Mouse (Mus musculus): ENCODE data around the gene Pcnx2. TPM values are rescaled to one million over a fixed set of nuclear protein-coding genes. Genes with fewer than 3 reads are reported as not detected.

Pcnx2 gene
- polyA plus RNA-seq, 1 experiment from 2014 or later: 0.21 TPM

DNA sequence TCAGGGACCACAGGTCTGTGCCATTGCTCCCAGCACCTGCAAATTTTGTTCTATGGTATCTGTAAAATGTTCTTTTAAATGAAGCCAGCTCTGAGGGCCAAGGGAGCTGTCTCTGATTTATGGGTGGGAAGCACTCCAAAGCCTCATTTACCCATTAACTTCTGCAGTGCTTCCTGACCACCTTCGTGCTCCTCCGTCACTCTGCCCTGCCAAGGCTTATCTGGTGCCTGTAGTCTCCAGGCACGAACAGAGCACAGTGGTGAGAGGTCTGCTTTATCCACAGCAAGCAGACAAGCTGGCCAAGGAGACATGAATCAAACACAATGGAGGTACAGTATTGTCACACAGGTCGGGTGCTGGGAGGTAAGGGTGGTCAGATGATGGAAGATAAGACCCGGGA, 44.8 kb downstream of the Pcnx2 start:
- H3K4me1 ChIP-seq (replicated peaks; ENCODE audit: control insufficient read depth, insufficient read depth, low read length): no peaks in the 10 kb centered on the region; the same call in 1 of the 2 replicates
- H3K9me3 ChIP-seq (ENCODE audit: control insufficient read depth, low read length): no peaks in the 10 kb centered on the region
- no peak overlapping the region for H3K4me2 ChIP-seq (ENCODE audit: low read depth, low read length)
- 23% methylated on average over 5 of the region's 5 CpGs for WGBS
- no peaks in the 10 kb centered on the region for H3K36me3 ChIP-seq (ENCODE audit: control insufficient read depth, insufficient read depth, low read length)
- ATAC-seq (ENCODE audit: low read depth): no peak
- H3K9ac ChIP-seq (ENCODE audit: low read length): no peak overlapping the region
- H3K27me3 ChIP-seq (ENCODE audit: control insufficient read depth, insufficient read depth, low read depth, low read length): no peaks in the 10 kb centered on the region
- no peak overlapping the region for H3K27ac ChIP-seq (ENCODE audit: low read length)
- H3K4me3 ChIP-seq (ENCODE audit: low read length): no peak overlapping the region

DNA sequence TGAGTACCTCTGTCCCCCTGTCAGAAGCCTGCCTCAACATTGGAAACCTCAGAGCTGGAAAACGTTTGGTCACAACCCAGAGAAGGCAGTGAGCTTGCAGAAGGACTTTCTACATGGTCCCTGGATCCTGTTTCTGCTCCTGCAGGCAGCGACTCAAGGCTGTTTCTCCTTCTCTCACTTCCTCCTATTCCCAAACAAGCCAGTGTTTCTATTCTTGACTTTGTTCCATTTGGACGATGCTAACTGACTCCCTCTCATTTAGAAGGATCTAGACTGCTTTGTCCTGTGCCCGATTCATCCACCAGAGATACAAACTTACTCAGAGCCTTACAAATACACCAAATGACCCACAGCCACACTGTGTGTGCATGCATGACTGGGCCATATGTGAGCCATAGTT, 48.9 kb downstream of the Pcnx2 start:
- ATAC-seq (ENCODE audit: low read depth): no peak
- no peaks in the 10 kb centered on the region for H3K9me3 ChIP-seq (ENCODE audit: control insufficient read depth, low read length)
- no peaks in the 10 kb centered on the region for H3K27me3 ChIP-seq (ENCODE audit: control insufficient read depth, insufficient read depth, low read depth, low read length)
- no peak overlapping the region for H3K4me2 ChIP-seq (ENCODE audit: low read depth, low read length)
- WGBS: 52% methylated on average over 4 of the region's 4 CpGs
- H3K4me1 ChIP-seq (replicated peaks; ENCODE audit: control insufficient read depth, insufficient read depth, low read length): no peaks in the 10 kb centered on the region
- H3K27ac ChIP-seq (ENCODE audit: low read length): no peak overlapping the region
- H3K36me3 ChIP-seq (ENCODE audit: control insufficient read depth, insufficient read depth, low read length): no peaks in the 10 kb centered on the region
- H3K4me3 ChIP-seq (ENCODE audit: low read length): no peak overlapping the region
- H3K9ac ChIP-seq (ENCODE audit: low read length): no peak overlapping the region

DNA sequence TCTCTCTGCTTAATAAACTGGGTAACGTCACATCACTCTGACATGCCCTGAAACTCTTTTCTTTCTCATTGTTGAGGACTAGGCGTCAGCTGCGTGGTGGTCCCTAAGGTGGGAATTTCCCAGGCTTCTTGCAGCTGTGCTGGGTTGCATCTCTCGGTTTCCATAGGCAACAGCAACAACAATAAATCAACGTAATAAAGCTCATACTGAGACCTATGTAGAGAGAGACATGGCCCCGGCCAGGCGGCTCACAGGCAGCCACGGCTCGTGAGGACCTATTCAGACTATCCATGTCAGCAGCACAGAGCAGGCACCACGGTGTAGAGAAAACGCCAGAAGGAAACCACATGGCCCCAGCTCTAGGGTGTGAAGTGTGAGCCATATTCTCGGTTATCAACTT, 50.3 kb downstream of the Pcnx2 start:
- WGBS: 63% methylated on average over 12 of the region's 12 CpGs
- H3K9me3 ChIP-seq (ENCODE audit: control insufficient read depth, low read length): no peaks in the 10 kb centered on the region
- no peak for ATAC-seq (ENCODE audit: low read depth)
- no peak overlapping the region for H3K4me2 ChIP-seq (ENCODE audit: low read depth, low read length)
- no peak overlapping the region for H3K4me3 ChIP-seq (ENCODE audit: low read length)
- no peak overlapping the region for H3K9ac ChIP-seq (ENCODE audit: low read length)
- no peaks in the 10 kb centered on the region for H3K4me1 ChIP-seq (replicated peaks; ENCODE audit: control insufficient read depth, insufficient read depth, low read length)
- H3K27me3 ChIP-seq (ENCODE audit: control insufficient read depth, insufficient read depth, low read depth, low read length): no peaks in the 10 kb centered on the region
- H3K27ac ChIP-seq (ENCODE audit: low read length): no peak overlapping the region
- H3K36me3 ChIP-seq (ENCODE audit: control insufficient read depth, insufficient read depth, low read length): no peaks in the 10 kb centered on the region

DNA sequence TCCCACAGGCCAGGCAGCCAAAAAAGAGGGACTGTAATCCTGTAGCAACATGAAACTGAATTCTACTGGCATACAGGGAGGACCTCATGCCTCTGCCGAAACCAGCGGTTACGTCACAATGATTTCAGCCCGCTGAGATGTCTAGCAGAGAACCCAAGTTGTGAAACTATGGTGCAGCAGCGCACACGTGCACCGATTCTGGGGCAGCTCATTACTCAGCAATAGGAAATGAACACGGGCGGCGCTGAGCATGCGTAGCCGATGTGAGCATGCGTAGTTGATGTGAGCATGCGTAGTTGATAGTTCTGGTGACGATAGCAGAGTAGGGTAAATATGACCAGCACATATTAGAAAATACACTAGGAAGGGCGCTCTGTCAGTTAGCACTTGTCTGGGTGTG, 52.8 kb downstream of the Pcnx2 start:
- no peak overlapping the region for H3K4me3 ChIP-seq (ENCODE audit: low read length)
- no peak for ATAC-seq (ENCODE audit: low read depth)
- H3K4me2 ChIP-seq (ENCODE audit: low read depth, low read length): no peak overlapping the region
- no peak overlapping the region for H3K27ac ChIP-seq (ENCODE audit: low read length)
- H3K9me3 ChIP-seq (ENCODE audit: control insufficient read depth, low read length): no peaks in the 10 kb centered on the region
- WGBS: 94% methylated on average over 16 of the region's 16 CpGs
- peaks cover 5% of the 10 kb centered on the region for H3K4me1 ChIP-seq (replicated peaks; ENCODE audit: control insufficient read depth, insufficient read depth, low read length)
- no peaks in the 10 kb centered on the region for H3K27me3 ChIP-seq (ENCODE audit: control insufficient read depth, insufficient read depth, low read depth, low read length)
- no peak overlapping the region for H3K9ac ChIP-seq (ENCODE audit: low read length)
- H3K36me3 ChIP-seq (ENCODE audit: control insufficient read depth, insufficient read depth, low read length): no peaks in the 10 kb centered on the region

DNA sequence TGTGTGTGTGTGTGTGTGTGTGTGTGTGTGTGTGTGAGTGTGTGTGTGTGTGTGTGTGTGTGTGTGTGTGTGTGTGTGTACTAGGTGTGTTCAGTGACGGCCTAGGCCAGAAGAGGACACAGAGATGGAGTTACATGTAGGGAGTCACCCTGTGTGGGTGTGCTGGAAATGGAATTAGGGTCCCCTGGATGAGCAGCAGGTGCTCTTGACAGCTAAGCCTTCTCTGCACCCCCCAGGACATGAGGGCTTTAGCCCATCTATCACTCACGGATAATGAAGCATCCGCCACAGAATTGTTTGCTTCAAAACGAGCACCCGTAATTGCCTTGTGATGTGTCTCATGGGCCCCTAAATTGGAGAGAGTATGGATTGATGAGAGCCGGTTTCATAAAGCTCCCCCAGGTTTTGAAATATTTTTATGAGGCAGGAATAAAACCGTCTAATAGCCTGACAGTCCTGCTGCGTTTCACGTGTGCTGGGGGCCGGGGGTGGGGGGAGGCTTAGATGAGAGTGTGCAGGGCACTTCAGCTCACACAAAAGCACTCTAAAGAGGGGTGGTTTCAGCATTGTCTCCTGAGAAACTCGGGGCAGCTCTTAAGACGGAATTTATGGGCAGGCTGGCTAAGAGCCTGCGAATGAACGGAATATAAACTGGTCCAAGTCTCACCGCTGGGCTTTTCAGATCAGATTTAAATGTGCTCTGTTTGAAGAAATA, 54.8 kb downstream of the Pcnx2 start:
- no peak overlapping the region for H3K4me3 ChIP-seq (ENCODE audit: low read length)
- no peak overlapping the region for H3K9ac ChIP-seq (ENCODE audit: low read length)
- H3K4me2 ChIP-seq (ENCODE audit: low read depth, low read length): no peak overlapping the region
- no peak for ATAC-seq (ENCODE audit: low read depth)
- no peaks in the 10 kb centered on the region for H3K36me3 ChIP-seq (ENCODE audit: control insufficient read depth, insufficient read depth, low read length)
- no peak overlapping the region for H3K27ac ChIP-seq (ENCODE audit: low read length)
- WGBS: 46% methylated on average over 15 of the region's 15 CpGs
- no peaks in the 10 kb centered on the region for H3K27me3 ChIP-seq (ENCODE audit: control insufficient read depth, insufficient read depth, low read depth, low read length)
- peaks cover 5% of the 10 kb centered on the region for H3K4me1 ChIP-seq (replicated peaks; ENCODE audit: control insufficient read depth, insufficient read depth, low read length)
- no peaks in the 10 kb centered on the region for H3K9me3 ChIP-seq (ENCODE audit: control insufficient read depth, low read length)

DNA sequence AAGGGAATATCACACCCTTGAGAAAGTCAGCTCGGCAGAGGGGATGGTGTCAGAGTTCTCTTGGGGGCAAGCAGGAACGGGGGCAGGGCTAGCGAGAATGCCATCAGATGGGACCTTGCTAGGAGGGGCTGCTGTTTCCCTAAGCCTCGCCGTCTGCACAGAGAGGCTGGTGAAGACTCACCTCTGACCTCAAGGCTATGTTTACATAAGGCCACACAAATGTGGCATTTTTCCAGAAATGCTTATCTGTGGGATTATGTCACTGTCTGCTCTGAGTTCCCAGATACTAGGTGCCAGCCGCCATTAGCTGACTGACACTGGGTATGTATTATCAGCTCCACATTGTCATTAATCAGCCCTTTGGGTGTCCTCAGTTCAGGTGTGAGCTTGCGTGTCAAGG, 56.0 kb downstream of the Pcnx2 start:
- 29% methylated on average over 7 of the region's 7 CpGs for WGBS

DNA sequence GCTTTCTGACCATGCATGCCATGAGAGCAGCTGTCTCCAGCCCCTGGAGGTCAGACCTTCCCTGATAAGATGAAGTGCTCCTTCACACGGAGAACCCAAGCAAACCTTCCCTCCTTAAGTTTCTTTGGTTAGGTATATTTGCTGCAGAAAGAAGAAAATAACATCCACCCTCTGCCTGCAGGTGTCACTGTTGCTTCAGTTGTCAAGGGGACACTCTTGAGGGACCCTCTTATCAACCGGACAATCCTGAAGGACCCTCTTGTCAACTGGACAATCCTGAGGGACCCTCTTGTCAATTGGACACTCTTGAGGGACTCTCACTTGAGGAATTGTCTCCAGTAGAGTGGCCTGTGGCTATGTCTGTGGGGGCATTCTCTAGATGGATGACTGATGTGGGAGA, 73.4 kb downstream of the Pcnx2 start:
- Histone ChIP-seq H3K4me2 (ENCODE audit: low read depth, low read length) (no peak overlapping the region), H3K36me3 (ENCODE audit: control insufficient read depth, insufficient read depth, low read length) (no peaks in the 10 kb centered on the region), H3K27ac (ENCODE audit: low read length) (no peak overlapping the region), H3K9me3 (ENCODE audit: control insufficient read depth, low read length) (no peaks in the 10 kb centered on the region), H3K9ac (ENCODE audit: low read length) (no peak overlapping the region), H3K4me1 (replicated peaks; ENCODE audit: control insufficient read depth, insufficient read depth, low read length) (peaks cover 12% of the 10 kb centered on the region), H3K4me3 (ENCODE audit: low read length) (no peak overlapping the region), H3K27me3 (ENCODE audit: control insufficient read depth, insufficient read depth, low read depth, low read length) (no peaks in the 10 kb centered on the region)
- 31% methylated on average over 2 of the region's 2 CpGs for WGBS
- ATAC-seq (ENCODE audit: low read depth): no peak

More for the DNA sequence above, 56.0 kb downstream of the Pcnx2 start:
- H3K4me2 ChIP-seq (ENCODE audit: low read depth, low read length): no peak overlapping the region
- no peaks in the 10 kb centered on the region for H3K27me3 ChIP-seq (ENCODE audit: control insufficient read depth, insufficient read depth, low read depth, low read length)
- ATAC-seq (ENCODE audit: low read depth): no peak
- no peaks in the 10 kb centered on the region for H3K9me3 ChIP-seq (ENCODE audit: control insufficient read depth, low read length)
- H3K4me3 ChIP-seq (ENCODE audit: low read length): no peak overlapping the region
- no peak overlapping the region for H3K27ac ChIP-seq (ENCODE audit: low read length)
- peaks cover 5% of the 10 kb centered on the region for H3K4me1 ChIP-seq (replicated peaks; ENCODE audit: control insufficient read depth, insufficient read depth, low read length)
- no peaks in the 10 kb centered on the region for H3K36me3 ChIP-seq (ENCODE audit: control insufficient read depth, insufficient read depth, low read length)
- H3K9ac ChIP-seq (ENCODE audit: low read length): no peak overlapping the region

DNA sequence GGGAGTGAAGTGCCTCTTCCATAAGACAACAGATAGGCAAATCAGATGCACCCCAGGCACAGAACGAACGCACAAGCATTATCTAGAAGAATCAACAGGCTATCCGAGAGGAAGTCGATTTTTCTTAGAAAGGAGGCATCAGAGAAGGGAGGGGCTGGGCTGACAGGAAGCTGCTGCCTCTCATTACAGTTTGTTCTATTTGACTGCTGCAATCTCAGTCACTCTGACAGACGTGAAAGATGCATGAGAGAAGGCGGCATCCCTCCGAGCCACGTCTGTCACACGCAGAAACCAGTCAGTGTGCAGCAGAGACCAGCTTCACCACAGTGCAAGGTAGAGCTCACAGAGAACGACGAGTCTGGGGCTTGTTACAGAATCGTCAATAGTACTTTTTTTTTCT, 74.4 kb downstream of the Pcnx2 start:
- Histone ChIP-seq H3K27ac (ENCODE audit: low read length) (no peak overlapping the region), H3K9ac (ENCODE audit: low read length) (no peak overlapping the region), H3K4me3 (ENCODE audit: low read length) (no peak overlapping the region), H3K9me3 (ENCODE audit: control insufficient read depth, low read length) (no peaks in the 10 kb centered on the region), H3K4me2 (ENCODE audit: low read depth, low read length) (no peak overlapping the region), H3K4me1 (replicated peaks; ENCODE audit: control insufficient read depth, insufficient read depth, low read length) (peaks cover 14% of the 10 kb centered on the region), H3K36me3 (ENCODE audit: control insufficient read depth, insufficient read depth, low read length) (no peaks in the 10 kb centered on the region), H3K27me3 (ENCODE audit: control insufficient read depth, insufficient read depth, low read depth, low read length) (no peaks in the 10 kb centered on the region)
- ATAC-seq (ENCODE audit: low read depth): no peak
- 19% methylated on average over 12 of the region's 12 CpGs for WGBS

DNA sequence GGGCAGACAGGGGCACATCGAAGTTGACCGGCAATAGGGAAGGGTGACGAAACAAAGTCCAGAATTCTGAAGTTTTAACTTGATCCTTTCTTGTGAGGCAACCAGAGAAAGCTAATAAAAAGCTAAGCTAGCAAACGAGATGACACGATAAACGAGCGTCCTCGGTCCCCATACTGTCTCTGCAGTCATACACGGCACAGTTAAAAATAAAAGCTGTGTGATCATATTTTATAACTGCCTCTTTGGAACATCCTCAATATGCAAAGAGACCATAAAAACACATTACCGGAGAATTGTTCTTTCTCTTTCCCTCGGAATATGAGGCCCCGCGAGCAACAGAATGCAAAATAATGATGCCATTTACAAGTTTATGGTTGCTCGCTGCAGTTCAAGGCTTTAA, 76.1 kb downstream of the Pcnx2 start:
- peaks cover 16% of the 10 kb centered on the region for H3K4me1 ChIP-seq (replicated peaks; ENCODE audit: control insufficient read depth, insufficient read depth, low read length)
- H3K36me3 ChIP-seq (ENCODE audit: control insufficient read depth, insufficient read depth, low read length): no peaks in the 10 kb centered on the region
- WGBS: 63% methylated on average over 14 of the region's 14 CpGs
- H3K4me3 ChIP-seq (ENCODE audit: low read length): no peak overlapping the region
- no peaks in the 10 kb centered on the region for H3K9me3 ChIP-seq (ENCODE audit: control insufficient read depth, low read length)
- ATAC-seq (ENCODE audit: low read depth): no peak
- H3K9ac ChIP-seq (ENCODE audit: low read length): no peak overlapping the region
- H3K27ac ChIP-seq (ENCODE audit: low read length): no peak overlapping the region
- no peak overlapping the region for H3K4me2 ChIP-seq (ENCODE audit: low read depth, low read length)
- H3K27me3 ChIP-seq (ENCODE audit: control insufficient read depth, insufficient read depth, low read depth, low read length): no peaks in the 10 kb centered on the region

DNA sequence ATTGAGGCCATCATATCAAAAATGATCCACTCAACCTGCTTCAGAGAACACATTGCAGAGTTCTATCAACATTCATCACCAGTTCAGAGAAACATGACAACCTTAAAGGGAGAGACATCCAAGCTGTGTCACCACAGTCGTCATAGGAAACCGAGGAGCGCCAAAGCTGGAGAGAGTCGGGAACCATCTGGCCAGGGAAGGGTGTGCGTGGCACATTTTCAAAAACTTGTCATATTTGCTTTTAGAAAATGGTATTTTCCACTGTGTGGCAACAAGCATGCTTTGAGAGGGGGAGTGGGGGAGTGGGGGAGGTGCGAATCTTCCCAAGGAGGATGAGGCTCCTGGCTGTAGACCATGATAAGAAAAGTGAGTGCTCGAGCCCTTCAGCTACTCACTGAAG, 78.3 kb downstream of the Pcnx2 start:
- Histone ChIP-seq H3K27ac (ENCODE audit: low read length) (no peak overlapping the region), H3K27me3 (ENCODE audit: control insufficient read depth, insufficient read depth, low read depth, low read length) (no peaks in the 10 kb centered on the region), H3K4me2 (ENCODE audit: low read depth, low read length) (no peak overlapping the region), H3K9ac (ENCODE audit: low read length) (no peak overlapping the region), H3K9me3 (ENCODE audit: control insufficient read depth, low read length) (no peaks in the 10 kb centered on the region), H3K4me3 (ENCODE audit: low read length) (no peak overlapping the region), H3K4me1 (replicated peaks; ENCODE audit: control insufficient read depth, insufficient read depth, low read length) (peaks cover 16% of the 10 kb centered on the region), H3K36me3 (ENCODE audit: control insufficient read depth, insufficient read depth, low read length) (no peaks in the 10 kb centered on the region)
- ATAC-seq (ENCODE audit: low read depth): peak; percentile 86
- 39% methylated on average over 7 of the region's 7 CpGs for WGBS
